Mouse (Mus musculus): ENCODE measurements around the gene Spg11. TPM values are rescaled to one million over a fixed set of nuclear protein-coding genes. Genes with fewer than 3 reads are reported as not detected.
A peak's percentile ranks its signal among the peaks of the same experiment; 100 is the strongest.

Gene Spg11
- total RNA-seq (2022): 10 to 100 TPM; 10.8 to 11.7 (median 11.6) TPM

DNA sequence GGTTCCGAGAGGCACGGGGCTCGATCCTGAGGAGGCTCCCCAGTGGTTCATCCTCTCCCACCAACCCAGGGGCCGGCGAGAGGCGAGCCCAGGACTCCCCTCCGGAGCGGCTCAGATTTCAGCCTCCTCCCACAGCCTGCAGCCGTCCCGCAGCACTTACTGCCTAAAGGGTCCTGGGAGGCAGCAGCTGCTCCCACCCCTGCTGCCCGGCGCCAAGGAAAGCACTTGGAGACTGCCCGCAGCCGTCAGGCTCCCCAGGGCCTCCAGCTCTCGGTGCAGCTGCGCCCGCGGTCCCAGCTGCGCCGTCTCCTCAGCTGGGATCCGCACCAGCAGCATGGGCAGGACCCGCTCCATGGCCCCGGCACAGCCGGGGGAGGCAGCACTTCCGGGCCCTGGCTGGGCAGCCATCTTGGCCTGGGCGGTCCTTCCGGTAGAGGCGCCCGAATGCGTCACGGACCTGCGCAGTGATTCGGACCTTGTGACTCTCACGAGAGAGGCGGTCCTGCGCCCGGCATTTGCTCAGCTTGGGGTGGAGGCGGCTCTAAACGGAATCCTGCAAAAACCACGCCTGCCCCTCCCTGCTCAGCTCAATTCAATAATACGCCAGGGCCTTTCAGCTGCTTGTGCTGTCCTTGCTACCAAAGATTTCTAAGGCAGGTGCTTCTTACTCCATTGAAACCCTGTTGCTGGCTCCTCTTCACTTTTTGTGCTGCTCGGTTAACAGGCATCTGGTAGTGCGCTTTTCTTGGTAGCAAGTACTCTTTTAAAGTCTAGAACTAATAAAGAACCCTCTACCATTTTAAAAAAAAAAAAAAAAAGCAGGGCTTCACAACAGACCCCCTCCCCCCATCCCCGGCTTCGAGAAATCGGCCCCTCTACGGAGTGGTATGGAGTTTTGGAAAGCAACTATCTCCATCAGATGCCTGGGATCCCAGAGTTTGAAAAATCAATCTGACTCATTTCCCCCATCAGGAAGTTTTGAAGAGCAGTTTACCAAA, at the start of gene Spg11:
Spg11 (minus strand) TSS at position 426 of the 998 bp plus-strand sequence.
- DNase-seq (ENCODE audit: low spot score): peak; percentile 99

DNA sequence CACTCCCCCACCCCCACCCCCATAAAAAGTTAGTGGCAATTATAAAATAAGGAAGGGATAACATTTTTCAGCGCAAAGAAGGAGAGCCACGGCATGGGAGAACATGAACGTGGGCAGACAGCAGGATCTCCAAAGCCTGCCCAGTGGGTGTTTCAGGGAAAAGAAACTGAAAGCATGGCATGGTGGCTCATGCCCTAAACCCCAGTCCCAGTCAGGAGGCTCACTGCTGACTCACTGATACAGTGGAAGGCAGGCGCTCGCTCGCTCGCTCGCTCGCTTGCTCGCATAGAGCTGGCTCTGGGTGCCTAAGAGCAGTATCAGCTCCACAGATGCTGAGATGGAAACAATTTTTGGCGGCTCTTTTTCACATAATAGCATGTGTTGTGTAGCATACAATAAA, 46.1 kb upstream of the Spg11 start:
- no peak for DNase-seq (ENCODE audit: low spot score)

DNA sequence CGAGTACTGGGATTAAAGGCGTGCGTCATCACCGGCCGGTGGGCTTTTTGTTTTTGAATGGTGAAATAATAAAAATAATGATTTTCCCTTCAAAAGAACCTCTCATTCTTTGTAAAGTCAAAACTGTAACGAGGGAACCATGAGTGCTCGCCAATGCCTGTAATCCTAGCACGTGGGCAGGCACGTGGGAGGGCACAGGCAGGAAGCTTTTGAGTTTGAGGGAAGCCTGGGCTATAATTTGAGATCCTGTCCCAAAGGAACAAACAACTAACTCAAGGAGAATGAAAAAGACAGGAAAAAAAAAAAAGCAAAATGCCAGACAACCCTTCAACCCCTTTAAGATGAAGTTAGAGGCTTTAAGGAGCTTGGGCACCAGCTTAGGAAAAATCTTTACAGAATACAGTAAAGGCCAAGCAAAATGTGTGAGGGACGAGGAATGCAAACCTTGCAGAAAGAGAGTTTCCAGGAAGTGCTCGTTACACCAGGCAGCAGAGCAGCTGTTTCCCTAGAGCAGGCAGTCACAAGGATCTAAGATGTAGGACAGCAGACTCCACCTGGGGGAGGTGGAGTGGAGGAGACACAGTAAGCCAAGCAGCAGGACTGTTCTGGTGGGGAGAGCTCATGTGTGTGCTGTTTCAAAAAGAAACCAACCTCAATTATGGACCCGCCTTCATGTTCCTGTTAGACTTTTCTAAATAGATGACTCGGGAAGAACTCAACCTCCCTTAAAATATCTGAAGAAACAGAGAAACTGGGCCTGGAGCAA, 45.4 kb upstream of the Spg11 start:
- DNase-seq (ENCODE audit: low spot score): no peak

DNA sequence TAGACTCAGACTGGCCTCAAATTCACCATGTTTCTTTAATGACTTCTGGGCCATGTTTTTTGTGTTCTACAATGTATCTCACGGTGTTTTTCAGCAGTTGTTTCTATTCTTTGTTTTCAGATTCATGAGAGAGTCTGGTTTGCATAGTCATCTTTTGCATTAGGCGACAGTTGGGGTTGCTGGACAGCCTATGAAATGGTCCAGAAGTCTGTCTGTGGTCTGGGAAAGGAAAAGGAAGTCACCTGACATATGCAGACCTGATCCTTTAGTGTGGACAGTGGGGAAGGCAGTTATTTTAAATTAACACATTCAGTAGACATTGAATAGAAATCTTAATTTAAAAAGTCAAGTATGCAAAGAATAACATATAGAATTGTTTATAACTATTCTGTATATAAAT, 44.3 kb upstream of the Spg11 start:
- DNase-seq (ENCODE audit: low spot score): no peak

DNA sequence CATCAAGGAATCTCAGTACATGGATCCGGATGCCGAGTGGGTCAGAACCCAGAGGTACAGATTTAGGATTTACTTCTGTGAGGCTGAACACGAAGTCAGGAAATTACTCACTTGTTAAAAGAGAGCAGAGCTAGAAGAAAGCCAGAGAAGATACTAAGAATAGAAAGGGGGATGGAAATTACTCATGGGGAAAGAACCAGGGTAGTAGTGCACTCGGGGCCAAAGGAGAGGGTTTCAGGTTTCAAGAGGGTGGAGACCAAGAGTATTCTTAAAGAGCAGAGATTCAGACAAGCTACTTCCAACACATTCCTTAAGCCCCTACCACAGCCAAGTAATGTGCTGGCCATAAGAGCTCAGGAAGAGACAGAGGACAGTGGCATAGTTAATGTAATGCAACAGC, 43.4 kb upstream of the Spg11 start:
- no peak for DNase-seq (ENCODE audit: low spot score)

DNA sequence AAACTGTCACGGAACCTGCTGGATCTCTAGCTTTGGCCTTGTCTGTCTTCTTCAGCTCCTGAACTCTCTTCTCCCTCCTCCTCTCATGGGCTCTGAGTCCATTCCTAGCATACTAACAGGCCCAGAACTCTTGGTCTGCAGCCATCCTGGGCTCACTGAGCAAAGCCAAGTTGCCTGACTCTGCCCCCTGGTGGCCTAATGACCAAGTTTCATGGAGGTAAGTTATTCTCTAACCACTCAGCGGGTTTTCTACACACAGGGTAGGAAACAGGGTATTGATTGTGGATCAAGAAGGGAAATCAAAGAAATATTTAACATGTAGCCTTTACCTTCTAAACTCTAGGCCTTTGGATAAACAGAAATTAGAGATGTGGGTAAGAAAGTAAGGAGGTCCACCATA, 42.5 kb upstream of the Spg11 start, which contains the start of gene Trim69:
Trim69 (plus strand) TSS at position 21 of the 400 bp plus-strand sequence.
- DNase-seq (ENCODE audit: low spot score): peak; percentile 84

DNA sequence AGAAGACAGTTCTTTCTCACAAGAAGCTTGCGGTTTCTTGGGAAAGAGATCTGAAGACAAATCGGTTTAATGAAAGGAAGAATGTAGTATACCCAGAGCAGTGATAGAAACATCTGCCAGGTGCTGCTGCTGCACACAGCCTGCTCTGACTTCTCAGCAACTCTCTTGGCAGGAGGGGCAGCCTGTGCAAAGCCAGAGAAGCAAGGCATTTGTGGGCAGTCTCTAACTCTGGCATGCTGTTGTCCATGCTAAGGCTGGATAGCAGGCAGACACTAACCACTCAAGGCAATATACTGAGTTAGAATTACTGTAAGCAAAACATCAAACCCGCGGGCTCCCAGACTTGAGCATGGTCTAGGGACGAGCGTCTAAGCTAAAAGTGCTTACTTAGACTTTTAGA, 41.5 kb upstream of the Spg11 start:
- DNase-seq (ENCODE audit: low spot score): no peak

DNA sequence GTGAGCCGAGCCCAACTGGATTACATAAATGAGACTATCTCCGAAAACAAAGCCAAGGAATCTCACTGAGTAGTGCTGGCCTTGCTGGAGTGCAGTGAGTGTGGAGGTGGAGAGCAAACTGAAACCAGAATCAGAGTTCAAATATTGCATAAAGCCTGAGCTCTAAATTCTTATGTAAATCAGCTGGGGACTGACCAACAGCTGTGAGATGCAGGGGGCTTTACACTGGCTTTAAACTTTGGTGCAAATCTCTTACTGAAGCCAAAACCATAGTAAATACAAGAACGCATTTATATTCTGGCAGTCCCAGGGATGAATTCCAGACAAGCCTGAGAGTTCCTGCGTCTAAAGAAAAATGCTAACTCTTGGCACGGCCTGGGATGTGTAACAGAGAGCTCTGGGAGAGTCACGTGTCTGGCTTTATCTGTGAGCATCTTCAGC, 40.2 kb upstream of the Spg11 start:
- DNase-seq (ENCODE audit: low spot score): no peak

DNA sequence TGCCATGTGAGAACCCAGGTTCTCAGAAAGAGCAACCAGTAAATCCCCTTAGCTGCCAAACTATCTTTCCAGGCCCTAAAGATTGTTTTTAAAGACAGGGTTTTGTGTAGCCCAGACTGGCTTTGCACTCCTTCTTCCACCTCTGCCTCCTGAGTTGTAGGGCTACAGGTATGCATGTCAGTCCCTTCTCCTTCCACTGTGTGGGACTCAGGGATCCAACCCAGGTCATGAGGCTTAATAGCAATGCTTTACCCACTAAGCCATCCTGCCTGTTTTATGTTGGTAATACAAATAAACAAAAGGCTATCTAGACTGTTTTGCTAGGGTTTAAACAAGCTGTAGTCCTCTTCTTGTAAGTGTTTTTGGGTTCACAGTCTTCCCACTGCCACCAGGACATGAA, 39.4 kb upstream of the Spg11 start:
- no peak for DNase-seq (ENCODE audit: low spot score)

DNA sequence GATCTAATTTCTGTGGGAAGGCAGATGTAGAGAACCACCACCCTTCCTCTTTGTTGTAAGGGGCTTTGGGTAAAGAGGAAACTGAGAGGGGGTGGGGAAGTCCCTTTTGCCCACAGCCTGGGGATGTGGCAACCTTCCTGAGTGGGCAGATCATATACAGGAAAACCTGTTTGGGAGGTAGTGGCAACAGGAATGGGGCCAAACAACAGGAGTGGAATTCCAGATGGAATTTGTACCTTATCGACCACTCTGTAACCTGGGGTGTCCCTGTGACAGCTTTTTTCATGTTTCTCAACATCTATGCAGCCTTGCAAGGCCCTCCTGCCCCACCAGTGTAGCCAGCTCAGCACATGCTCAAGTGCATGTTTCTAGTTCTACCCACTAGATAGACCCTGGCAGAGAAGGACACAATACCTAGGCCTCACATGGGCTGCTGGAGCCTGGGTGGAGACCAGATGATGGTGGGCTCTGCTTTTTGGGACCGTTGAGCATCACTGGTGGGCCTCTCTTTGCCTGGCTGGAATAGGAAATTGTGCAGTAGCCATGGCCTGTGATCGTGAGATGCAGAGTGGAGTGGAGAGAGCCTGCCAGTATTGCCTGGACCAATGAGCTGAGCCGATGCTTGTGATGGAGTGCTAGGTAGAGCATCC, 38.0 kb upstream of the Spg11 start:
- DNase-seq (ENCODE audit: low spot score): no peak

DNA sequence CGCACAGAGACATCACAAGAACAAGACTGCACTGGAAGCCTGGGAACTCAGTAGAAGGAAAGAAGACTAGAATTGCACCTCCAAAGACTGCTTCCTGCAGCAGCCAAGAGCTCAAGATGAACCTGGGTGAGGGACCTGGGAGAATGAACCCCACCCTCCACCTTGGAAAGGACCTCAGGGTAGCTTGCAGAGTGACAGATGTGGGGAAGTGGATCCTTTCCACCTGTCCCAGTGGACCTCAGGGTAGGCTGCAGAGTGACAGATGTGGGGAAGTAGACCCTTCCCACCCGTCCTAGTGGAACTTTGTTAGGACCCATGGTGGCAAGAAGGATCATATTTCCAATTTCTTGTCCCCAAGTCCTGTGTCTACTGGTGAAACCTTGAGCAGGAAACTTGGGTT, 37.1 kb upstream of the Spg11 start:
- no peak for DNase-seq (ENCODE audit: low spot score)

DNA sequence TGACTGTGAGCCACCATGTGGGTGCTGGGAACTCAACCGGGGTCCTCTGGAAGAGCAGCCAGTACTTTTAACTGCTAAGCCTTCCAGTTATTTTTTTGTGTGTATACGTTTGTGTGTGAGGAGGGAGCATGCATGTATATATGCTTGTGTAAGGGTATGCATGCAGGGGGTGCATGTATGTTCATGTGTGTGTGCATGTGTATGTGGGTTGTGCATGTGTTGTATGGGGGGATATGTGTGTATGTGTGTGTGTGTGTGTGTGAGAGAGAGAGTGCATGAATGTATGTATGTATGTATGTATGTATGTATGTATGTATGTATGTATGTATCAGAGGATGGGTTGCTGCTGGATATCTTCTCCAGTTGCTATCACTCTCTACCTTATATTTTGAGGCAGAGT, 36.3 kb upstream of the Spg11 start:
- DNase-seq (ENCODE audit: low spot score): no peak

DNA sequence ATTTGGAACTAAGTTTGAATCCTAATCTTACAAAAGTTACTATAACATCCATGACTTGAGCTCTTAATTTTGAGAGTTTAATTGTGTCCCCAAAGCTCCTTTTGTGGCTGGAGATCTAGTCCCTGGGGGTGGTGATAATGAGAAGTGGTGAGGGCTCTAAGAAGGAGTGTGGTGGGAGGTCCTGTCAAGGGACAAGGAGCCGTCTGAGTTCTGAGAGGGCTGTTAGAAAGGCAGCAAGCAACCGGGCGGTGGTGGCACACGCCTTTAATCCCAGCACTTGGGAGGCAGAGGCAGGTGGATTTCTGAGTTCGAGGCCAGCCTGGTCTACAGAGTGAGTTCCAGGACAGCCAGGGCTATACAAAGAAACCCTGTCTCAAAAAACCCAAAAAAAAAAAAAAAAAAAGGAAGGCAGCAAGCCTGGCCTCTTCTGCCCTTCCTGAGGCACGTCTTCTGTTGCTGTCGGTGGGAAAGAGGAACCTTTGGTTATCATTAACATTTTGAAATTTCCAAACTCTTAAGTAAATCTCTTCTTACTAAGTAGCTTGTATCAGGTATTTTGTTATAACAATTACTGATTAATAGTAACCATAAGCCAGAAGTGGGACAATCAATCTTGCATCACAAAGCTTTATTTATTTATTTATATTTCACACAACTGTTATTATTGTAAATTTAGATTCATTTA, 35.6 kb upstream of the Spg11 start:
- DNase-seq (ENCODE audit: low spot score): no peak

DNA sequence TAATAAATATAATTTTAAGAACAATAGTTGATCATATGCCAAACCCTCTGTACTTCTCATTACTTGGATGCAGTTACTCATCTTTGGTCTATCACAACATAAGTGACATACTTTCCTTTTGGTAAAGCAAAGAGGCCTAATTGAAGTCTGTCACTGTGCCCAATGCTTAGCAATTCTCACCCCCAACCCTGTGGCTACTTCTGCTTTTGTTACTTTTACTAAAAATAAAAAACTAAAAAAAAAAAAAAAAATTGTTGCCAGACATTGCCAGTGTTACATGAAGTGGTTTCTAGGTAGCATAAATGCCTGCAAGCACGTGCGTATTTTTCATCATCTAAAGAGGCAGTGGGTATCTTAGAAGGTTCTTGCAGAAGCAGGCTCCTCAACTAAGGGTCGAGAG, 34.7 kb upstream of the Spg11 start:
- DNase-seq (ENCODE audit: low spot score): no peak

DNA sequence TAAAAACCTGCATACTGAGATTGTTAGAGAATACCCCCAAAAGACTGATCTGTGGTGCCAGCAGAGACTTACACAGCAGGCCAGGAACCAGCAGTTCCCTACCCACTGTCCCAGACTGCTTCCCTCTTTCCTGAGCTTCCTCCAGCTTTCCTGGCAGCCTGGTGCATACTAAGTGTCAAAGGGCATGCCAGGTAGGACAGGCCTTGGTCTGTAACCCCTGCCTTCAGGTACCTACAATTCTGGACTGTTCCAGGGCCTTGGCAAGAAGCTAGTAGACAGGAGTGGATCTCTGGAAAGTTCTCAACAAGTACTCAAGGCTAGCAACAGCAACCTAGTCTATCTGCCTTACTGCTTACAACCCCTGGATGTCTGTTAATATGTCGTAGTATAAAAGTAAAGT, 33.0 kb upstream of the Spg11 start:
- no peak for DNase-seq (ENCODE audit: low spot score)

DNA sequence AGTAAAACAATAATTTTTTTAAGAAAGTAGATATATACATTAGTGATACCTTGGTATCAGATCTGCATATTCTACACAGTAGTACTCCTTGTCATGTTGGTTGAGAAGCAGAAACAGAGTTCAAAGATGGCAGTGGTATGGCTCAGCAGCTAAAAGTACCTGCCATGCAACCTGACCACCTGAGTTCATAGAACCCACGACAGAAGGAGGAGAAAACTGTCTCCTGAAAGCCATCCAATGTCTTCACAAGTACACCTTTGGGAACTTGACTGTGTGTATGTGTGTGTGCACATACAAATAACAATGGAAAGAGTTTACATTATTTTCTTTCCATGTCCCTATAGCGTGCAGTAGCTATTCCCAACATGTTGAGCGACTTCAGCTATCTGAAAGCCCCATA, 31.5 kb upstream of the Spg11 start:
- no peak for DNase-seq (ENCODE audit: low spot score)

DNA sequence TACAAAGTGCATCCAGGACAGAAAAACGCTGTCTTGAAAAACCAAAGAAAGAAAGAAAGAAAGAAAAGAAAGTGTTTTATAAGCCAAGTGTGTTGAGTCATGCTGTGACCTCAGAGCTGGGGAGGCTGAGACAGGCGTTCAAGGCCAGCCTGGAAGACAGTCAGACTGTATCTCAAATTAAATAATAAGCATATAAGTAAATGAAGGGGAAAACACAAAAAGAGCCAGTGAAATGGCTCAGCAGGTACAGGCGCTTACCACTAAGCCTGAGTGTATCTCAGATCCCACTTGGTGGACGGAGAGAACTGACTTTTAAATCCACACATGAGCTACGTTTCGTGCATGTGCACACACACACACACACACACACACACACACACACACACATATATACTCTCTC, 31.1 kb upstream of the Spg11 start:
- no peak for DNase-seq (ENCODE audit: low spot score)

DNA sequence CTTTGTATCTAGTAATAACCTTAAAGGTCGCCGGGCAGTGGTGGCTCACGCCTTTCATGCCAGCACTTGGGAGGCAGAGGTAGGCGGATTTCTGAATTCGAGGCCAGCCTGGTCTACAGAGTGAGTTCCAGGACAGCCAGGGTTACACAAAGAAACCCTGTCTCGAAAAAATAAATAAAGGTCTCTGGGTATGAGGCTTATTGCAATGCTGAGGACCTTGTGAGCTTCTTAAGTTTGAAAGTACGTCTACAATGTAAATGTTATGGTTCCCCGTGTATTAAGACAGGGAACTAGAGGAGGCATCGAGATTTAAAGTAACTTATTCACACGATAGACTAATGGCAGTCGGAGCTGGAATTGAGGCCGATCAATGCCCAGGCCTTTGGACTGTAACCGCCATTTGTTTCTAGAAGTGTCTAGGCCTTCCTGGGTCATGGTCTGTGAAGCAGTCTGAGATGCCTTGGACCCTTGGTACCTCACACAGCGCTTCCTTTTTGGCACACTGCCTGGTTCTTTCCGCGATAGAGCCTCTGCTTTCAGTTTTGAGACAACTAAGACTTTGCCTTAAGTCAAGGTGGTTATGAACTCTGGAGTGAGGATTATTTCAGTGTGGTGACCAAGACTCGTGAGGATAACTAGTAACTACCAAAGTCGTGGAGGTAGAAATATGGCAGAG, 30.2 kb upstream of the Spg11 start:
- peak; percentile 86 for DNase-seq (ENCODE audit: low spot score)

DNA sequence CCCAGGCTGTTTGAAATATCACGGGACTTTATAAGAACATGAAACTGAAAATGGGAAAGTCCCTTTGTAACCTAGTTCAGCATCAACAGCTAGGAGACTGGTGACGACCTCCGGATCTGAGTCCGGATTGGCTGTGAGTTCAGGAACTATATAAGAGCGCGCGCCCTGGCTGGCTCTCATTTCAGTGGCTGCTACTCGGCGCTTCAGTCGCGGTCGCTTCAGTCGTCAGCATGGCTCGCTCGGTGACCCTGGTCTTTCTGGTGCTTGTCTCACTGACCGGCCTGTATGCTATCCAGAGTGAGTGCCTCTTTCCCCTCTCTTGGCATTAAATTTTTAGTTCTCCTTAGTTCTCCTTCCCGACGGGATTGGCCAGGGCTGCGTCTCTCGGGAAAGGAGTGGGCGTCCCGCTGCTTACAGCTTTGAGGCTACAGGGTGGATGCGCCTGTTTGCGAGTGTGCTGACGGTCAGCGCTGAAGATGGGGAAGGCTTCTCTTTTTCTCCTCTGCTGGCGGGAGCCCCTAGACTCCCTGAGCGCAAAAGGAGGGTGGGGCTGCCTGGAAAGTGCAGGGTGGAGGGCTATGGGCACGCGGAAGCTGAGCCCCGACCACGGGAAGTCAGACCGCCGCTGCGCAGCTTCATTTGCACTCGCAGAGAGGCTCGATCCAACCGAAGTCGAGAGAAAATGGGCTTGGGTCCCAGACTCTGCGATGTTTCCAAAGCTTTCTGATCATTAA, 29.5 kb upstream of the Spg11 start, which contains the start of gene B2m:
B2m (plus strand) TSS at position 179 of the 734 bp plus-strand sequence.
- DNase-seq (ENCODE audit: low spot score): peak; percentile 97

DNA sequence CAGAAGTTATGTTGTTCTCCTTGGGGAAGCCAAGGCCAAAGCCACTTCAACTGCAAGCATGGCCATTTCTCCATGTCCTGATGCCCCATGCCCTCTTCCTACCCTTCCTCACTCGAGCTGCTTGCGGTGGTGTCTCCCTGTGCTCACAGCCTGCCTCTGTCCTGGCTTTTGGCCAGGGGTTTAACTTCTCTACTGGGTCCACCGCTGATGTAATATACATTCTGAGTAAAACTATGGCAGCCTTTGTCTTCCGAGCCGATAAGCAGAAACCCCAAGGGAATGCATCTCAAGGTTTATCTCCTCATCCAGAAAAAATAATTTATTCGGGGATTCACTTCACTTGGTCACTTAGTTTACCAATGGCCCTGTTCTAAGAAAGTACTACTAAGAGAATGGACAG, 28.5 kb upstream of the Spg11 start:
- peak; percentile 51 for DNase-seq (ENCODE audit: low spot score)
